Mouse (Mus musculus): ENCODE results near the gene Tspan14.

DNA sequence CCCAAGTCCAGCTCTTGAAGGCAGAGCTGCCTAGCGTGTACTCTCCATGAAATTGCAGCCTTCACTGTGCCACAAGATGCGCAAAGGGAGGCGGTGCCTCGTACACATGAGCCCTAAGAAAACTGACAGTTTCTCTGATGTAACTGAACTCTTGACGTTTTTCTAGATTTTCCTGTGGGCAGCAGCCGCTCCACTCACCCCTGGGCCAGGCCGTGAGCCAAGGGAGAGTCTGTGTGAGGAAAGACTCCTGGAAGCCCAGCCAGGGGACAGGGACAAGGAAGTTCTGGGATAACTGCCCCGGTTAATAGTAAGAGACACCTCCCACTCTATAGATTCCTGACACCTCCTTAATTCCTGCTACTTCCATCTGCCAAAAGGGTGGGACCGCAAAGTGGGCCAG lies 57.8 kb downstream of the Tspan14 start:
- no peak for TF ChIP-seq HCFC1 (IDR thresholded peaks at IDR 0.05; ENCODE audit: borderline replicate concordance, insufficient read depth, low read length)
- no peak for TF ChIP-seq ZNF384 (IDR thresholded peaks at IDR 0.05; ENCODE audit: low read depth, low read length)
- TF ChIP-seq MAFK (IDR thresholded peaks at IDR 0.05; ENCODE audit: insufficient read depth, low read depth, low read length) = no peak
- TF ChIP-seq CHD2 (IDR thresholded peaks at IDR 0.05; ENCODE audit: low read depth, low read length) = no peak

All from ES-E14 (cell line).